Mouse (Mus musculus): ENCODE data around the gene Hes2. TPM values are rescaled to one million over a fixed set of nuclear protein-coding genes. Genes with fewer than 3 reads are reported as not detected.

Hes2 gene
- total RNA-seq, 2 experiments from 2014 or later = not detected

GRCm38 (mm10) chr4:152157779-152158584 is 685 bp upstream of the Hes2 start:
- DNase-seq = peak in 1 of 2 experiments; percentile 63
- intact Hi-C loops (cut with DNase I) = no loop called here

GRCm38 (mm10) chr4:152159285-152159678 is 615 bp downstream of the Hes2 start:
- intact Hi-C loops (cut with DNase I) = no loop called here

GRCm38 (mm10) chr4:152160748-152161147 is 2.1 kb downstream of the Hes2 start:
- DNase-seq = no peak
- intact Hi-C loops (cut with DNase I) = no loop called here

More at GRCm38 (mm10) chr4:152159285-152159678, 615 bp downstream of the Hes2 start:
- DNase-seq = no peak

- intact Hi-C loops (cut with DNase I) = no loop called here
- no peak for DNase-seq
Observed at GRCm38 (mm10) chr4:152161601-152162000, 2.9 kb downstream of the Hes2 start.

- intact Hi-C loops (cut with DNase I) = no loop called here
Observed at GRCm38 (mm10) chr4:152162748-152163147, 4.1 kb downstream of the Hes2 start.

GRCm38 (mm10) chr4:152165036-152165931 is 6.6 kb downstream of the Hes2 start:
- DNase-seq = peak; percentile 73 to 91
- intact Hi-C loops (cut with DNase I) = no loop called here

More at GRCm38 (mm10) chr4:152162748-152163147, 4.1 kb downstream of the Hes2 start:
- DNase-seq = no peak

- DNase-seq = no peak
- intact Hi-C loops (cut with DNase I) = no loop called here
Observed at GRCm38 (mm10) chr4:152168052-152168451, 9.4 kb downstream of the Hes2 start.

GRCm38 (mm10) chr4:152169103-152169502 is 10.4 kb downstream of the Hes2 start:
- intact Hi-C loops (cut with DNase I) = no loop called here
- DNase-seq = no peak

- no peak for DNase-seq
- intact Hi-C loops (cut with DNase I) = loop anchor here (5.0 kb wide), 1 partner anchor 322 kb away; no protein-coding TSS in a partner anchor
Observed at GRCm38 (mm10) chr4:152170286-152170685, 11.6 kb downstream of the Hes2 start.

- no peak for DNase-seq
- intact Hi-C loops (cut with DNase I) = loop anchor here (5.0 kb wide), 1 partner anchor 321 kb away; no protein-coding TSS in a partner anchor
Observed at GRCm38 (mm10) chr4:152171543-152171942, 12.9 kb downstream of the Hes2 start.

GRCm38 (mm10) chr4:152173041-152173440 is 14.4 kb downstream of the Hes2 start:
- DNase-seq = peak; percentile 84 to 89
- intact Hi-C loops (cut with DNase I) = loop anchor here (1.0 to 5.0 kb wide), 4 partner anchors 39 to 319 kb away; no protein-coding TSS in a partner anchor

- no peak for DNase-seq
- intact Hi-C loops (cut with DNase I) = loop anchor here (1.0 to 5.0 kb wide), 4 partner anchors 38 to 318 kb away; no protein-coding TSS in a partner anchor
Observed at GRCm38 (mm10) chr4:152173956-152174355, 15.3 kb downstream of the Hes2 start.

- intact Hi-C loops (cut with DNase I) = no loop called here
- no peak for DNase-seq
Observed at GRCm38 (mm10) chr4:152176638-152177037, 18.0 kb downstream of the Hes2 start.

- intact Hi-C loops (cut with DNase I) = no loop called here
Observed at GRCm38 (mm10) chr4:152177174-152177536, 18.5 kb downstream of the Hes2 start.

GRCm38 (mm10) chr4:152177537-152178343 is 19.1 kb downstream of the Hes2 start, which contains the start of gene Acot7:
Gene Acot7 (plus strand): TSS chr4:152178134.
- DNase-seq = peak; percentile 91 to 93
- intact Hi-C loops (cut with DNase I) = no loop called here

More at GRCm38 (mm10) chr4:152177174-152177536, 18.5 kb downstream of the Hes2 start:
- DNase-seq = no peak

- intact Hi-C loops (cut with DNase I) = no loop called here
- peak; percentile 56 to 63 for DNase-seq
Observed at GRCm38 (mm10) chr4:152178344-152178864, 19.7 kb downstream of the Hes2 start.

- intact Hi-C loops (cut with DNase I) = no loop called here
- no peak for DNase-seq
Observed at GRCm38 (mm10) chr4:152178916-152179705, 20.4 kb downstream of the Hes2 start.

- intact Hi-C loops (cut with DNase I) = no loop called here
- no peak for DNase-seq
Observed at GRCm38 (mm10) chr4:152179946-152180660, 21.4 kb downstream of the Hes2 start.
